Comparison of ENCODE assay signal across 14 mouse cellular contexts in genomic region chr3:32361221-32361620, GRCm38 (mm10). TPM values are rescaled to one million over a fixed set of nuclear protein-coding genes. Genes with fewer than 3 reads are reported as not detected.
A peak's percentile ranks its signal among the peaks of the same experiment; 100 is the strongest.
DNase-seq lines count a peak whose midpoint lies in the region; ATAC-seq and TF ChIP-seq lines count a peak whose summit lies in the region.
"Had no signal": no experiment of that assay in that cellular context is flagged by ENCODE, and none has a peak within 500 bp of the region (broad histone marks: within the 10 kb centered on the region; RNA-seq: fewer than 3 reads in every experiment).

No protein-coding gene starts in this region.

- no peak for DNase-seq in hindbrain, embryonic 14.5 days (ENCODE audit: low spot score)
- DNase-seq in lung, embryonic 14.5 days = peak; percentile 25
- DNase-seq in lung, postnatal 14 days = no peak
- DNase-seq in MN1 (ENCODE audit: low spot score) = peak; percentile 68
- peak; percentile 12 for DNase-seq in brain, adult 2 months (ENCODE audit: low read depth, low spot score)
- DNase-seq in spleen, adult 18-20 months = no peak
- DNase-seq: cerebellum, postnatal 25 days; gastrocnemius, postnatal 25 days; lung, postnatal 36 days had no signal

- ATAC-seq in hindbrain, embryonic 13.5 days (ENCODE audit: low FRiP score) = no peak
- ATAC-seq in hindbrain, embryonic 14.5 days (ENCODE audit: low FRiP score) = no peak
- no peak for ATAC-seq in lung, embryonic 14.5 days (ENCODE audit: insufficient read depth)
- ATAC-seq: hindbrain, embryonic 16.5 days had no signal

- TF ChIP-seq CTCF in lung, embryonic 14.5 days (IDR thresholded peaks at IDR 0.05; ENCODE audit: low read depth) = no peak

- H3K36me3 ChIP-seq in hindbrain, embryonic 13.5 days = peaks cover 3% of the 10 kb centered on the region; the same call in 1 of the 2 replicates
- H3K36me3 ChIP-seq in hindbrain, embryonic 14.5 days (replicated peaks; ENCODE audit: control insufficient read depth, insufficient read depth) = 0 out of 2 replicates have a peak, but pooled peaks cover 2% of the 10 kb centered on the region
- no peaks in the 10 kb centered on the region for H3K36me3 ChIP-seq in lung, embryonic 14.5 days (ENCODE audit: insufficient read depth)
- H3K36me3 ChIP-seq: liver, embryonic 15.5 days had no signal

- H3K4me2 ChIP-seq in hindbrain, embryonic 13.5 days = no peak overlapping the region
- no peak overlapping the region for H3K4me2 ChIP-seq in hindbrain, embryonic 14.5 days (replicated peaks)
- no peak overlapping the region for H3K4me2 ChIP-seq in lung, embryonic 14.5 days
- H3K4me2 ChIP-seq: liver, embryonic 15.5 days had no signal

- H3K9me3 ChIP-seq in hindbrain, embryonic 13.5 days = no peaks in the 10 kb centered on the region
- no peaks in the 10 kb centered on the region for H3K9me3 ChIP-seq in hindbrain, embryonic 14.5 days (ENCODE audit: control insufficient read depth, low read length)
- H3K9me3 ChIP-seq in lung, embryonic 14.5 days (ENCODE audit: low read depth, low read length) = no peaks in the 10 kb centered on the region
- H3K9me3 ChIP-seq: liver, embryonic 15.5 days had no signal

- WGBS in hindbrain, embryonic 13.5 days = 47% methylated on average over 6 of the region's 6 CpGs
- 42% methylated on average over 6 of the region's 6 CpGs for WGBS in hindbrain, embryonic 14.5 days
- WGBS in lung, embryonic 14.5 days = 31% methylated on average over 6 of the region's 6 CpGs

- H3K27me3 ChIP-seq in hindbrain, embryonic 13.5 days = no peaks in the 10 kb centered on the region
- H3K27me3 ChIP-seq in hindbrain, embryonic 14.5 days (ENCODE audit: control insufficient read depth, insufficient read depth, low read length) = no peaks in the 10 kb centered on the region
- H3K27me3 ChIP-seq in lung, embryonic 14.5 days (ENCODE audit: insufficient read depth, low read length) = no peaks in the 10 kb centered on the region

- H3K27ac ChIP-seq in hindbrain, embryonic 13.5 days = no peak overlapping the region
- H3K27ac ChIP-seq in hindbrain, embryonic 14.5 days = no peak overlapping the region
- no peak overlapping the region for H3K27ac ChIP-seq in lung, embryonic 14.5 days (ENCODE audit: low read depth)
- H3K27ac ChIP-seq: kidney, postnatal 0 days; left cerebral cortex, adult 2 months; liver, embryonic 15.5 days had no signal

- H3K4me1 ChIP-seq in hindbrain, embryonic 13.5 days (replicated peaks) = peaks cover 36% of the 10 kb centered on the region
- peaks cover 27% of the 10 kb centered on the region for H3K4me1 ChIP-seq in hindbrain, embryonic 14.5 days (replicated peaks; ENCODE audit: control insufficient read depth, insufficient read depth, low read length)
- peaks cover 6% of the 10 kb centered on the region; the same call in 1 of the 2 replicates for H3K4me1 ChIP-seq in lung, embryonic 14.5 days (ENCODE audit: insufficient read depth)

- peak overlapping the region; percentile 56; the same call in 1 of the 2 replicates for H3K9ac ChIP-seq in hindbrain, embryonic 13.5 days
- no peak overlapping the region for H3K9ac ChIP-seq in hindbrain, embryonic 14.5 days
- no peak overlapping the region for H3K9ac ChIP-seq in lung, embryonic 14.5 days
- H3K9ac ChIP-seq: liver, embryonic 15.5 days had no signal

- no peak overlapping the region for H3K4me3 ChIP-seq in hindbrain, embryonic 13.5 days
- H3K4me3 ChIP-seq in hindbrain, embryonic 14.5 days (replicated peaks; ENCODE audit: low read length) = no peak overlapping the region
- H3K4me3 ChIP-seq in lung, embryonic 14.5 days (ENCODE audit: low read depth, low read length) = no peak overlapping the region
- H3K4me3 ChIP-seq: left cerebral cortex, adult 2 months; liver, embryonic 15.5 days had no signal

RNA-seq across cellular contexts. Expression of gene Zmat3, which starts 4.6 kb away (rescaled TPM):
- 7.6 and 8.2 TPM in 2 replicates for polyA plus RNA-seq in hindbrain, embryonic 13.5 days (2015; fragmentation: Nextera tagmentation; extraction: Ambion mirVana)
- polyA plus RNA-seq in hindbrain, embryonic 14.5 days (2014; fragmentation: Nextera tagmentation; extraction: Ambion mirVana) = 9.1 and 10.3 TPM in 2 replicates
- polyA plus RNA-seq in lung, embryonic 14.5 days (2014; fragmentation: Nextera tagmentation; extraction: Ambion mirVana) = 4.9 and 5.2 TPM in 2 replicates

RNA-seq across cellular contexts. Expression of gene Pik3ca, which starts 36.2 kb away (rescaled TPM):
- polyA plus RNA-seq in hindbrain, embryonic 13.5 days (2015; fragmentation: Nextera tagmentation; extraction: Ambion mirVana) = 14.2 and 14.7 TPM in 2 replicates
- polyA plus RNA-seq in hindbrain, embryonic 14.5 days (2014; fragmentation: Nextera tagmentation; extraction: Ambion mirVana) = 18.8 and 19.3 TPM in 2 replicates
- polyA plus RNA-seq in lung, embryonic 14.5 days (2014; fragmentation: Nextera tagmentation; extraction: Ambion mirVana) = 17.3 and 17.6 TPM in 2 replicates

Comparison
In these comparisons a context has a peak if more than half of its experiments do, and no peak if none do; other contexts are left out.
1. DNase-seq: peak in lung, embryonic 14.5 days (single experiment), MN1 (single experiment) and brain, adult 2 months (single experiment); none in hindbrain, embryonic 14.5 days (single experiment), lung, postnatal 14 days (single experiment) and spleen, adult 18-20 months (0 of 2).